Mouse (Mus musculus) limb, embryonic 14.5 days (tissue): ENCODE data around the gene Pknox1. TPM values are rescaled to one million over a fixed set of nuclear protein-coding genes. Genes with fewer than 3 reads are reported as not detected.
"Not testable (repeated sequence)": the region's sequence is repeated elsewhere in the genome, so short reads cannot be mapped to it uniquely, and the experiment has no call there.

Experiments
- ATAC-seq: fragments of 200-750 bp; cut with Nextera tagmentation; 2 replicates; pipeline ENCODE4 v1.8.0; 2017; ENCODE audit warnings: low read depth, moderate number of reproducible peaks, moderate TSS enrichment; ENCODE audit not compliant: low FRiP score
- DNase-seq: peaks from one replicate; pipeline ENCODE4 v3.0.0-alpha.2; 2015; ENCODE audit warnings: low spot score
- H3K27ac ChIP-seq: fragments of 300-500 bp; sonication (generic); replicated peaks from 2 replicates; pipeline ENCODE4 v1.5.1; 2014; ENCODE audit warnings: low read depth, mild to moderate bottlenecking, low read length, moderate library complexity, mixed read lengths
- H3K27me3 ChIP-seq: fragments of 300-500 bp; sonication (generic); 2 replicates; pipeline ENCODE4 v1.6.1; 2014; ENCODE audit warnings: low read length, mixed read lengths; ENCODE audit not compliant: control insufficient read depth, insufficient read depth
- H3K36me3 ChIP-seq: fragments of 300-500 bp; sonication (generic); 2 replicates; pipeline ENCODE4 v1.6.1; 2014; ENCODE audit warnings: mild to moderate bottlenecking, low read length, moderate library complexity, mixed read lengths; ENCODE audit not compliant: control insufficient read depth, insufficient read depth
- H3K4me1 ChIP-seq: fragments of 300-500 bp; sonication (generic); 2 replicates; pipeline ENCODE4 v1.6.1; 2014; ENCODE audit warnings: antibody characterized with exemption, low read length, mixed read lengths; ENCODE audit not compliant: control insufficient read depth, insufficient read depth
- H3K4me2 ChIP-seq: fragments of 300-500 bp; sonication (generic); replicated peaks from 2 replicates; pipeline ENCODE4 v1.6.1; 2014; ENCODE audit warnings: low read depth, mild to moderate bottlenecking, low read length, moderate library complexity; ENCODE audit not compliant: severe bottlenecking
- H3K4me3 ChIP-seq: fragments of 300-500 bp; sonication (generic); replicated peaks from 2 replicates; pipeline ENCODE4 v1.5.1; 2014; ENCODE audit warnings: low read length
- H3K9ac ChIP-seq: fragments of 300-500 bp; sonication (generic); 2 replicates; pipeline ENCODE4 v1.6.1; 2014; ENCODE audit warnings: mild to moderate bottlenecking, low read depth, low read length, moderate library complexity; ENCODE audit not compliant: severe bottlenecking
- H3K9me3 ChIP-seq: fragments of 300-500 bp; sonication (generic); 2 replicates; pipeline ENCODE4 v1.6.1; 2016; ENCODE audit warnings: low read length; ENCODE audit not compliant: control insufficient read depth
- POLR2A ChIP-seq: fragments of 200-500 bp; IDR thresholded peaks from 2 replicates; pipeline ENCODE4 v1.8.0; 2012; ENCODE audit warnings: inconsistent platforms, mild to moderate bottlenecking, moderate library complexity, borderline replicate concordance; ENCODE audit not compliant: insufficient read depth, insufficient read length; ENCODE audit errors: extremely low read depth
- WGBS: fragments of 180-500 bp; shearing (Covaris S2); extraction: QIAGEN DNeasy Blood & Tissue Kit; methylation state at CpG from one replicate; pipeline ENCODE4 v1.1.7; 2014; 5-methylcytosine and 5-hydroxymethylcytosine counted together
- polyA plus RNA-seq, 2 experiments: library from polyadenylated mRNA; depleted of rRNA in 1 of 2; stranded (reverse) in 1 of 2; unstranded in 1 of 2; fragments of >200 nt; fragmentation: Nextera tagmentation in 1 of 2; extraction: Ambion mirVana in 1 of 2; gene quantifications; 2 replicates each; pipeline versions ENCODE4 v1.2.1 to v1.2.3; 2012 to 2014

Gene Pknox1
- polyA plus RNA-seq, 2 experiments = 30.1 to 35.8 TPM

DNA sequence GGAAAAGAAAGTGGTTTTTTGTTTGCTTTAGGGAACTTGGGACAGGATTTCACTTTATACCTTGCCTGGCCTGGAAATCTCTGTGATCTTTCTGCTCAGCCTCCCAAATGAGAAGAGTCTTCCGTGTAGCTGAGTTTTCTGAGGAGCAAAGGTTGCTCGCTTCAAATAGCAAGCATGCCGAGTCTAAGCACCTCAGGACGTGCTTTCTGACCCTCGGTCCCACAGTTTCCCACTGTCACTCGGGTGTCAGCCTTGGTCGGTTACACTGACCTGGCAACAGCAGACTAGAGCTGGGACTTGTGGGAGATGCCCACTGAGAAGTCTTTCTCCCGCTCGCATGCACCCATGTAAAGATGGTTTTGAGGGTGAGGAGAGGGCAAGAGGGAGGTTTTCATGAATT is 33.4 kb downstream of the Pknox1 start:
- Histone ChIP-seq H3K27ac (no peak overlapping the region), H3K36me3 (peaks cover 76% of the 10 kb centered on the region), H3K4me2 (no peak overlapping the region), H3K9ac (no peak overlapping the region), H3K27me3 (no peaks in the 10 kb centered on the region), H3K4me3 (no peak overlapping the region), H3K4me1 (no peaks in the 10 kb centered on the region), H3K9me3 (no peaks in the 10 kb centered on the region)
- ATAC-seq (no peak), DNase-seq (no peak)
- WGBS = 95% methylated on average over 9 of the region's 9 CpGs
- TF ChIP-seq POLR2A = no peak

DNA sequence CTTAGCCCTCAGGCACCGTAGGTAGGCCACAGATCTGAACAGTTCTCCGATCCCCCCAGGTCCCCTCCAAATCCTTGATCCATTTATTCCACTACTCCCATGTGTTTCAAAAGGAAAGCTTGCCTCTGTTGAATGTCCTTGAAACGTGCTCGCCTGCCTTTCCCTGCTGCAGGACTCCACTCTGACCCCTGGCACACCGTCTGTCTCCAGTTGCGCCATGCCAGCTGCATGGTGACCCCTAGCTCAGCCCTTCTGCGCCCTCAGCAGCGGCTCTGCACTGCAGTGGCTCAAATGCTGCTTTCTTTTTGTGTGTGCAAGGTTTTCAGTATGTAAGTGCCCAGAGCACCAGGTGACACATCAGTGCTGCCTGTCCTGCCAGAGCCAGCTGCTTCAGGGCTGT is 34.1 kb downstream of the Pknox1 start:
- 89% methylated on average over 8 of the region's 8 CpGs for WGBS

DNA sequence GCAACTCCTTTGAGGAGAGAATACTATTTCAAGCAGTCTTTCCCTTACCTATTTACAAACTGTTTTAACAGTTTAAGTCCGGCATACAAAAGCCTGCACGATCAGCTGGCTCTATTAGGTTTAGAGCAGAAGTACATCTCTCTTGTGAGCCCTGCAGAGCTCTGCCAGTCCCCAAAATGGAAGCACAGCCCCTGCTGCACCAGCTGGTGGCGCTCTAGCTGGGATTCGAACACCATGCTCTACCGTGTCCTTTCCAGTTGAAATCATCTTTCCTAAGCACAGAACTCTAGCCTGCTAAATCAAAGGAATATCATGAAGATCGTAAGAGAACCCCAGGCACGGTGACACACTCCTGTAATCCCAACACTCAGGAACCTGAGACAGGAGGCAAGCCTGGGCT is 41.9 kb downstream of the Pknox1 start:
- DNase-seq = no peak
- Histone ChIP-seq H3K4me1 (no peaks in the 10 kb centered on the region), H3K36me3 (peaks cover 38% of the 10 kb centered on the region), H3K9me3 (no peaks in the 10 kb centered on the region), H3K4me2 (no peak overlapping the region), H3K9ac (no peak overlapping the region), H3K27ac (no peak overlapping the region), H3K27me3 (no peaks in the 10 kb centered on the region), H3K4me3 (no peak overlapping the region)
- 86% methylated on average over 7 of the region's 7 CpGs for WGBS
- no peak for TF ChIP-seq POLR2A
- no peak for ATAC-seq

More for the DNA sequence above, 34.1 kb downstream of the Pknox1 start:
- Histone ChIP-seq H3K9ac (no peak overlapping the region), H3K36me3 (peaks cover 76% of the 10 kb centered on the region), H3K4me1 (no peaks in the 10 kb centered on the region), H3K9me3 (no peaks in the 10 kb centered on the region), H3K27ac (no peak overlapping the region), H3K27me3 (no peaks in the 10 kb centered on the region), H3K4me2 (no peak overlapping the region), H3K4me3 (no peak overlapping the region)
- DNase-seq (no peak), ATAC-seq (no peak)
- TF ChIP-seq POLR2A = no peak

DNA sequence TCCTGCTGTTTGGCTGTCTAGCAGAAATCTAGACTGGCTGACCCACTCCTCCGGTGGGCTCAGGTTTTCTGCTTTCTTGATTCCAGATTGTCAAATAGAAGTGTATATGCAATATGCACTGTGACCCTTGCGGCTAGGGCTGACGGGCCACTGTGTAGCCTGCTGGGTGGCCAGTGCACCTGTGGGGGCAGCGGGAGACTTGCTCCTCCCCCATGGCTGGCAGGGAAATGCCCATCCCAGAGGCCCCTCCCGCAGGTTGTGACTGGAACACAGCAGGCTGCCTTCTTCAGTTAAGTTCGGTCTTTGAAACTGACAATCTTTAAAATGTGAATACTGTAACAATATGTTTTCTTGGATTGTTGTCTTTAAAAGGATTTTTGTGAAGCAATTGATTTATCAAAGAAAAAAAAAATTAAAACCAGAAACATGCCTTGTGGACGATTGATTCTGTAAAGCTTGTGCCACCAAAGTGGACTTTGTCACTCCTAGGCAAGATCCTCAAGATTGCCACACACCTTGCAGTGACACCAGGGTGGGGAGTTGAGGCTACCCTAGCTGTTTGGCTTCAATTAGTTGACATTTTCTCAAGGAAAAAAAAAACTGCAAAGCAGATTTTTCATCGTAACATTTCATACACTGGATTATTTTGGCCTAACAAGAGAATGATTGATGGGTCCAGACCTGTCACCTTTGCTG is 42.9 kb downstream of the Pknox1 start:
- Histone ChIP-seq H3K27ac (no peak overlapping the region), H3K9me3 (no peaks in the 10 kb centered on the region), H3K4me3 (no peak overlapping the region), H3K4me1 (no peaks in the 10 kb centered on the region), H3K9ac (no peak overlapping the region), H3K4me2 (no peak overlapping the region), H3K36me3 (peaks cover 34% of the 10 kb centered on the region), H3K27me3 (no peaks in the 10 kb centered on the region)
- DNase-seq (no peak), ATAC-seq (no peak)
- no peak for TF ChIP-seq POLR2A
- WGBS = 80% methylated on average over 7 of the region's 8 CpGs

DNA sequence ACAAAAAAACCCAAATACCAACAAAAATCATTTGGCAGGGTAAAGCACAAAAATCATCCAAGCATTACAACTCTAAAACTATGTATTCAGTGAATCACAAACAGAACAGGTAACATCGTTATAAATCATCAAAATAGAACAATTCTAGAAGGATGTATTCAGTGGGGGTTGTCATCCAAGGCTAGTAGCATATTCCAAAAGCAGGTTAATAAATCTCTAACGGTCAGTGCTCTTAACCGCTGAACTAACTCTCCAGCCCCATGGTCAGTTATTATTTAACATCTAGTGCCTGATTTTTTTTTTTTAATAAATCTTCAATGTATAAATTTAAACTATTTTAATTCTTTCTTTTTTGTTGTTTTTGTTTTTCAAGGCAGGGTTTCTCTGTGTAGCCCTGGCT is 44.6 kb downstream of the Pknox1 start:
- H3K4me1 ChIP-seq, H3K4me2 ChIP-seq, ATAC-seq, H3K27ac ChIP-seq, H3K9me3 ChIP-seq, DNase-seq, H3K9ac ChIP-seq, H3K27me3 ChIP-seq, H3K4me3 ChIP-seq: not testable (repeated sequence)
- peaks cover 23% of the 10 kb centered on the region for H3K36me3 ChIP-seq
- WGBS = 90% methylated on average over 3 of the region's 3 CpGs

DNA sequence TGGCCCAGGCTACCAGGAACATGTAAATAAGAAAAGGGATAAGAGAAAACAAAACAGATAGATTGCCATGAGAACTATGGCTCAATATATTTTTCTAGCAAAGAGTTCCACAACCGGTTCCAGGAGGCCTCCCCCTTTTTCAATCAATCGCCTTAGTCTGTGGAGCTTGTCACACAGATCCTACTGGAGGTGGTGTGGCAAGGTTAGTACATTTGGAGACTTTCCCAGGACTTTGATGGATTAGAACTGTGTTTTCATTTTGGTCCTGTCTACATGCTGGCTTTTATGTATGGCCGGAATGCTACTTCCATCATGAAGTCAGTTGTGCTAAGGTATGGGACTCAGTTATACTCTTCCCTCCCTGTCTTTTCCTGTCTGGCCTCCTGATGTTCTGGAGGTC is 45.4 kb downstream of the Pknox1 start:
- no peak for DNase-seq
- ATAC-seq = no peak
- H3K27me3 ChIP-seq = no peaks in the 10 kb centered on the region
- no peaks in the 10 kb centered on the region for H3K9me3 ChIP-seq
- 86% methylated on average over 3 of the region's 3 CpGs for WGBS
- no peak overlapping the region for H3K4me2 ChIP-seq
- H3K27ac ChIP-seq = no peak overlapping the region
- H3K36me3 ChIP-seq = peaks cover 16% of the 10 kb centered on the region
- H3K4me1 ChIP-seq = no peaks in the 10 kb centered on the region
- no peak overlapping the region for H3K9ac ChIP-seq
- TF ChIP-seq POLR2A = no peak
- H3K4me3 ChIP-seq = no peak overlapping the region
